Mouse (Mus musculus) forebrain, embryonic 16.5 days (tissue): ENCODE results near the gene Pi4kb. TPM values are rescaled to one million over a fixed set of nuclear protein-coding genes. Genes with fewer than 3 reads are reported as not detected.
A peak's percentile ranks its signal among the peaks of the same experiment; 100 is the strongest.
"Not testable (repeated sequence)": the region's sequence is repeated elsewhere in the genome, so short reads cannot be mapped to it uniquely, and the experiment has no call there.

Experiments used
- ATAC-seq: fragments of 200-750 bp; cut with Nextera tagmentation; 2 replicates; pipeline ENCODE4 v1.8.0; 2017; ENCODE audit warnings: mild to moderate bottlenecking, moderate library complexity
- H3K27ac ChIP-seq: fragments of 300-500 bp; sonication (generic); 2 replicates; pipeline ENCODE4 v1.5.1; 2014; ENCODE audit warnings: low read length, control low read depth
- H3K27me3 ChIP-seq: fragments of 300-500 bp; sonication (generic); replicated peaks from 2 replicates; pipeline ENCODE4 v1.6.1; 2014; ENCODE audit warnings: low read length; ENCODE audit not compliant: control insufficient read depth, insufficient read depth
- H3K36me3 ChIP-seq: fragments of 300-500 bp; sonication (generic); 2 replicates; pipeline ENCODE4 v1.6.1; 2014; ENCODE audit not compliant: control insufficient read depth, insufficient read depth
- H3K4me1 ChIP-seq: fragments of 300-500 bp; sonication (generic); replicated peaks from 2 replicates; pipeline ENCODE4 v1.6.1; 2014; ENCODE audit warnings: low read length; ENCODE audit not compliant: control insufficient read depth, insufficient read depth
- H3K4me2 ChIP-seq: fragments of 300-500 bp; sonication (generic); 2 replicates; pipeline ENCODE4 v1.6.1; 2014; ENCODE audit warnings: mild to moderate bottlenecking, low read length, control low read depth
- H3K4me3 ChIP-seq: fragments of 300-500 bp; sonication (generic); replicated peaks from 2 replicates; pipeline ENCODE4 v1.5.1; 2014; ENCODE audit warnings: mild to moderate bottlenecking, low read length, control low read depth
- H3K9ac ChIP-seq: fragments of 300-500 bp; sonication (generic); replicated peaks from 2 replicates; pipeline ENCODE4 v1.6.1; 2014; ENCODE audit warnings: low read depth, low read length, control low read depth
- H3K9me3 ChIP-seq: fragments of 300-500 bp; sonication (generic); 2 replicates; pipeline ENCODE4 v1.6.1; 2016; ENCODE audit warnings: low read length; ENCODE audit not compliant: control insufficient read depth
- WGBS: fragments of 180-500 bp; shearing (Covaris S2); extraction: QIAGEN DNeasy Blood & Tissue Kit; methylation state at CpG from one replicate; pipeline ENCODE4 v1.1.7; 2014; 5-methylcytosine and 5-hydroxymethylcytosine counted together
- polyA plus RNA-seq: library from polyadenylated mRNA; unstranded; fragments of >200 nt; fragmentation: Nextera tagmentation; extraction: Ambion mirVana; gene quantifications from 2 replicates; pipeline ENCODE4 v1.2.1, GENCODE M21; 2015

Gene Pi4kb
- polyA plus RNA-seq, 1 experiment from 2014 or later: 26.4 TPM

DNA sequence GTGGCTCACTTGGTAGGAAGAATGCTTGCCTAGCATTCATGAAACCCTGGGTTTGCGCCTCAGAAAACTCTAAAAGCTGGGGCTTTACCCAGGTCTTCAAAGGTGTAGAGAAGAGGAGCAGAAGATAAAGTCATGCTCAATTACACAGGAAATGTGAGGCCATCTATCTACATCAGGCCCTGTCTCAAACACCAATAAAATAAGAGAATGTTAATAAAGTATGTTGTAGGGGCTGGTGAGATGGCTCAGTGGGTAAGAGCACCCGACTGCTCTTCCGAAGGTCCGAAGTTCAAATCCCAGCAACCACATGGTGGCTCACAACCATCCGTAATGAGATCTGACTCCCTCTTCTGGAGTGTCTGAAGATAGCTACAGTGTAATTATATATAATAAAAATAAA, 46.4 kb downstream of the Pi4kb start:
- not testable (repeated sequence) for H3K4me2 ChIP-seq, H3K27ac ChIP-seq, H3K9ac ChIP-seq, H3K9me3 ChIP-seq, H3K4me1 ChIP-seq, H3K4me3 ChIP-seq, H3K27me3 ChIP-seq, ATAC-seq, H3K36me3 ChIP-seq
- WGBS: 99% methylated on average over 5 of the region's 5 CpGs

DNA sequence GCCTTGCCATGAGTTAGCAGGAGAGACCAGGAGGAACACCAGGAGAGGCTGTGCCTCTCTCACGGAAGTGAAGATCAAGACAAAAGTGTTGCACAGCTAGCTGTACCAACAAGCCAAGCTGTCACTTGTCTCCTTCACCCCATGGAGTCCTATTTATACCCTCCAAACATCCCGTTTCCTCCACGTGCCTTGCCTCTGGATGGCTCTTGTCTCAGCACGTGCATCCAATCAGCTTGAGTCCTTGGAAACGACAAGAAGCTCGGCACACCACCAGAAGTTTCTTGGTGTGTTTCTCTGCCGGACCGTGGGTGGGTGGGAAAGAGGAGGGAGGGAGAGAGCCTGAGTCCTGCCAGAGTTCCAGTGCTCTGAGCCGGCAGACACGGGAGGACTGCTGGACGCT, 50.0 kb downstream of the Pi4kb start:
- H3K27me3 ChIP-seq: no peaks in the 10 kb centered on the region
- no peaks in the 10 kb centered on the region for H3K36me3 ChIP-seq
- no peak overlapping the region for H3K4me2 ChIP-seq
- ATAC-seq: no peak
- H3K4me1 ChIP-seq: peaks cover 4% of the 10 kb centered on the region; the same call in 1 of the 2 replicates
- H3K9ac ChIP-seq: no peak overlapping the region
- WGBS: 28% methylated on average over 11 of the region's 11 CpGs
- no peak overlapping the region for H3K4me3 ChIP-seq
- H3K27ac ChIP-seq: no peak overlapping the region
- H3K9me3 ChIP-seq: no peaks in the 10 kb centered on the region

DNA sequence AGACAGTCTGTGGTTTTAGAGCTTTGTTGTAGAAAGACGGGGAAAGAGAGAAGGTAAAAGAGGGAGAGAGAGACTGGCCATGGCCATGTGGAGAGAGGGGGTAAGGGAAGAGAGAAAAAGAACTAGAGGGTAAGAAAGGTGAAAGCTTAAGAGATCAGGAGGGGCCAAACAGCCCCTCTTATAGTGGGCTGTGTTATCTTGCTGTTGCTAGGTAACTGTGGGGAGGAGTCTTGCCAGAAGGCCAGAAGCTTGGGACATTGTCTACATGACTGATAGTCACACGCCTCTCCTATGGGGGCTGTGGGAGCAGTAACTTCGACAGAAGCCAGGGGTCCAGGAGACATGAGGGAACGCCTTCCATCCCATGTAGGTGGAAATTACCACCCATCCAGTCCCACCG, 50.7 kb downstream of the Pi4kb start:
- Histone ChIP-seq H3K27ac (no peak overlapping the region), H3K4me2 (no peak overlapping the region), H3K27me3 (no peaks in the 10 kb centered on the region), H3K9ac (no peak overlapping the region), H3K4me1 (peaks cover 4% of the 10 kb centered on the region; the same call in 1 of the 2 replicates), H3K9me3 (no peaks in the 10 kb centered on the region), H3K36me3 (peaks cover 2% of the 10 kb centered on the region; the same call in 1 of the 2 replicates), H3K4me3 (no peak overlapping the region)
- WGBS: 57% methylated on average over 5 of the region's 5 CpGs
- no peak for ATAC-seq

DNA sequence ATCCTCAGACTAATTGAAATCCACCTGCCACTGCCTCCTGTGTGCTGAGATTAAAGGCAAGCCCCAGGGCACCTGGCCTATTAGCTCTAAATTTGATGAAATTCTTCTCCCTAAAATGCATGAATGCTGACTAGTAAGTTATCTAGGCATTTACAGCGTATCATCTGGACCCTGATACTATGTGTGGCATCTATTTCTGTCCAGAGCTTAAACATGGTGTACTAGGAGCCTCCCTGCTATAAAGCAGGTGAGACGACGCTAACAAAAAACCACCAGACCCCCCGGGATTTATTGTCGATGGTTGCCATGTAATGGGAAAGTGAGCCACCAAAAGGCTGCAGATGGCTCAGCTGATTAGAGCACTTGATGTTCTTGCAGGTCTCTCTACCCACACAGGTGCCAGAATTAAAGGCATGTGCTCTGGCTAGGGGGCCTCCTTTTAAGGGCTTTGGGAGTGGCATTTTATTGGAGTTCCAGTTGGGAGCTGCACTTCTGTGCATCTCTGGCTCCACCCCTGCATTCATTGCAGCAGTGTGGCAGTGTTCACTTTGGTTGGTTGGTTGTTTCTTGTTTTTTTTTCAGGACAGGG, 52.6 kb downstream of the Pi4kb start:
- no peak overlapping the region for H3K9ac ChIP-seq
- H3K4me1 ChIP-seq: peaks cover 4% of the 10 kb centered on the region; the same call in 1 of the 2 replicates
- no peaks in the 10 kb centered on the region for H3K9me3 ChIP-seq
- no peak for ATAC-seq
- H3K4me2 ChIP-seq: no peak overlapping the region
- peaks cover 6% of the 10 kb centered on the region for H3K36me3 ChIP-seq
- no peak overlapping the region for H3K27ac ChIP-seq
- H3K27me3 ChIP-seq: no peaks in the 10 kb centered on the region
- WGBS: 54% methylated on average over 5 of the region's 5 CpGs
- no peak overlapping the region for H3K4me3 ChIP-seq

DNA sequence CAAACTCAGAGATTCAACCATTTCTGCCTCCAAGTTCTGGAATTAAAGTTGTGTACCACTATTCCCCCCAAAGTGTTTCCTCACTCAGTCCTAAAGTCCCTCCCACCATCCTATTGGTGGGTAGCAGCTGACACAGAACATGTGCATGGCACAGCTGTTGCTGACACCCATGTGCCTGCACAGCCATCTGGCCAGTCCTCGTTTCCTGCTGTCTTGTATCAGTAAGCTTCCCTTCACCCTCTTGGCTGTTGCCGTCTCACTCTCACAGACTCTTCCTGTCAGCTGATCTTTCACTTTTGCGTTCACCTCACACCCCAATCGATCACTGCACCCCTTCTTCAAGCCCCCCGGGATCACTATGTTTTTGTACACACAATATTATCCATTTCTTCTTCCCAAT, 53.2 kb downstream of the Pi4kb start:
- Histone ChIP-seq H3K36me3 (peaks cover 10% of the 10 kb centered on the region), H3K4me1 (peaks cover 4% of the 10 kb centered on the region; the same call in 1 of the 2 replicates), H3K4me3 (no peak overlapping the region), H3K9ac (no peak overlapping the region), H3K27ac (no peak overlapping the region), H3K27me3 (no peaks in the 10 kb centered on the region), H3K9me3 (no peaks in the 10 kb centered on the region), H3K4me2 (no peak overlapping the region)
- ATAC-seq: peak; percentile 76
- 57% methylated on average over 5 of the region's 5 CpGs for WGBS

DNA sequence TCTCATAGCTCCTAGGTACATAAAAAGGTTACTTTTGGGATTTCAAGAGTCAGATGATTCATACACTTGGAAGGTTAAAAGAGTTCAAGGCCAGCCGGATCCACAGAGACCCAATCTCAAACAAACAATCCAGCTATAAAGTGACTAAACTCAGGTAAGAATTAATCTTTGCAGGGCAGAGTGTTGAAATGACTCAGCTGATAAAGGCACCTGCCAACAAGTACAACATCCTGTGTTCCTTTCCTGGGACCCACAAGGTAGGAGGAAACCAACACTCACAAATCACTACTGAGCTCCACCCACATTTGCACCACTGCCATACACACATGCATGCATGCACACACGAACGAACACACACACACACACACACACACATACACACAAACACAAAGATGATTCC, 54.1 kb downstream of the Pi4kb start:
- peaks cover 4% of the 10 kb centered on the region; the same call in 1 of the 2 replicates for H3K4me1 ChIP-seq
- no peak overlapping the region for H3K27ac ChIP-seq
- no peak overlapping the region for H3K4me2 ChIP-seq
- H3K9ac ChIP-seq: no peak overlapping the region
- no peak overlapping the region for H3K4me3 ChIP-seq
- H3K36me3 ChIP-seq: peaks cover 19% of the 10 kb centered on the region
- 90% methylated on average over 3 of the region's 3 CpGs for WGBS
- ATAC-seq: no peak
- H3K27me3 ChIP-seq: no peaks in the 10 kb centered on the region
- H3K9me3 ChIP-seq: no peaks in the 10 kb centered on the region

DNA sequence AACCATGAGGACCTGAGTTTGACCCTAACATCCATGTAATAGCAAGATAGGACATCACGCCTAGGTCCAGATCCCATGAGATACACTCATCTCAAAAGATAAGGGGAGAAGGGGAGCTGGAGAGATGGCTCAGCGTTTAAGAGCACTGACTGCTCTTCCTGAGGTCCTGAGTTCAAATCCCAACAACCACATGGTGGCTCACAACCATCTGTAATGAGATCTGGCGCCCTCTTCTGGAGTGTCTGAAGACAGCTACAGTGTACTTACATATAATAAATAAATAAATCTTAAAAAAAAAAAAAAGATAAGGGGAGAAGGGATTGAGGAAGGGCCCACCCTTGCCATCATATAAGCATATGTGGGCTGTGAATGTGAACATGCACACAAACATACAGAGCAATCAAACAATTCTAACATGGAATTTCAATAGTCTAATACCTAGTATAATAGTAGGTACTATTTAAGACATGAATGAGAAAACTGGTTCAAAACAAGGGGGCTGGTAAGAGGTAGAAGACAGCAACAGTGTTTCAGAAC, 54.8 kb downstream of the Pi4kb start:
- not testable (repeated sequence) for H3K4me1 ChIP-seq, H3K9me3 ChIP-seq, ATAC-seq, H3K4me2 ChIP-seq, H3K4me3 ChIP-seq, H3K27me3 ChIP-seq, H3K9ac ChIP-seq, H3K27ac ChIP-seq
- 75% methylated on average over 3 of the region's 3 CpGs for WGBS
- peaks cover 25% of the 10 kb centered on the region for H3K36me3 ChIP-seq

DNA sequence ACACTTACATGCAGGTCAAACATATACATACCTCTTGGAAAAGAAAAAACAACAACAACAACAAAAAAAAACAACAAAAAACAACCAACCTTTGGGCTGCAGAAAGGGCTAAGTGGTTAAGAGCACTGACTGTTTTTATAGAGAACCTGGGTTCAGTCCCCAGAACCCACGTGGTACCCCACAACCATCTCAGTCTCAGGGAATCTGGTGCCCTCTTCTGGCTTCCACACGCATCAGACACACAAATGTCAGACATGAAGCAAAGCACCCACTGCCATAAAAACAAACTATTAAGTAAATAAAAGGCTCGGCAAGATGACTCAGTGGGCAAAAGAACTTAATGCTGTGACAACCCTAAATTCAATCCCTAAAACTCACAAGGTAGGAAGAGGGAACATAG, 55.4 kb downstream of the Pi4kb start:
- Histone ChIP-seq H3K4me1 (peaks cover 4% of the 10 kb centered on the region; the same call in 1 of the 2 replicates), H3K4me2 (no peak overlapping the region), H3K4me3 (no peak overlapping the region), H3K27ac (no peak overlapping the region), H3K9ac (no peak overlapping the region), H3K9me3 (no peaks in the 10 kb centered on the region), H3K36me3 (peaks cover 28% of the 10 kb centered on the region), H3K27me3 (no peaks in the 10 kb centered on the region)
- WGBS: 65% methylated on average over 3 of the region's 3 CpGs
- ATAC-seq: no peak

DNA sequence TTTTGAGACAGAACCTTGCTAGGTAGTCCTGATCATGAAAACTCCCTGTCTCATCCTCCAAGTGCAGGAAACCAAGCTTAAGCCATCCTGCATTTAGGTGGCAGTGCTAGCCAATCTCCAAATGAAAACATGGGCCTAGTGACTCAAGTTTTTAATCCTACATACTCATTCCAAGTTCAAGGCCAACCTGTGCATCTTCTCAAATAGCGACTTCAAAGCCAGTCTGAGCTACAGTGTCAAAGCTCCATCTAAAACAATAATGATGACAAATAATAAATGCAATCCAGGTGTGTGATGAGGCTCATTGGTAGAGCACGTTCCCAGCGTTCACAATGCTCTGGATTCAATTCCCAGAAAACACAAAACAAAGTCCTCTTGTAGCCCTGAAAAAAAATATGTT, 67.1 kb downstream of the Pi4kb start:
- H3K9me3 ChIP-seq: no peaks in the 10 kb centered on the region
- H3K27ac ChIP-seq: no peak overlapping the region
- peak overlapping the region; percentile 76 for H3K9ac ChIP-seq
- H3K36me3 ChIP-seq: no peaks in the 10 kb centered on the region
- no peaks in the 10 kb centered on the region for H3K27me3 ChIP-seq
- peak overlapping the region; percentile 59 for H3K4me2 ChIP-seq
- H3K4me1 ChIP-seq: peaks cover 11% of the 10 kb centered on the region
- ATAC-seq: no peak
- peak overlapping the region; percentile 73 for H3K4me3 ChIP-seq
- 20% methylated on average over 3 of the region's 3 CpGs for WGBS
